Mouse (Mus musculus): Measurements from ENCODE around the gene Chchd1. TPM values are rescaled to one million over a fixed set of nuclear protein-coding genes. Genes with fewer than 3 reads are reported as not detected.
A peak's percentile ranks its signal among the peaks of the same experiment; 100 is the strongest.

The Chchd1 gene
- total and polyA plus RNA-seq, 3 experiments: 157 to 402 (median 184) TPM

- no peak overlapping the region for H3K4me2 ChIP-seq (ENCODE audit: insufficient read depth, low read depth, poor library complexity, severe bottlenecking)
- dilution Hi-C loops (cut with MboI; ENCODE audit: extremely low pct_ligation_motif_present, extremely low pct_unique_long_range_greater_than_20kb, low sequenced_read_pairs): no loop called here
- no peak for TF ChIP-seq TBP (conservative IDR thresholded peaks at IDR 0.05; ENCODE audit: low read depth, low read length)
- TF ChIP-seq IRF4 (IDR thresholded peaks at IDR 0.05; ENCODE audit: low read depth, low read length): no peak
- TF ChIP-seq EP300 (IDR thresholded peaks at IDR 0.05; ENCODE audit: low read length): no peak
- no peak for TF ChIP-seq UBTF (IDR thresholded peaks at IDR 0.05; ENCODE audit: low read depth, low read length)
- no peak for TF ChIP-seq NELFE (IDR thresholded peaks at IDR 0.05; ENCODE audit: low read depth, low read length)
Observed at GRCm38 (mm10) chr14:20663601-20664000, 39.2 kb upstream of the Chchd1 start.

DNA sequence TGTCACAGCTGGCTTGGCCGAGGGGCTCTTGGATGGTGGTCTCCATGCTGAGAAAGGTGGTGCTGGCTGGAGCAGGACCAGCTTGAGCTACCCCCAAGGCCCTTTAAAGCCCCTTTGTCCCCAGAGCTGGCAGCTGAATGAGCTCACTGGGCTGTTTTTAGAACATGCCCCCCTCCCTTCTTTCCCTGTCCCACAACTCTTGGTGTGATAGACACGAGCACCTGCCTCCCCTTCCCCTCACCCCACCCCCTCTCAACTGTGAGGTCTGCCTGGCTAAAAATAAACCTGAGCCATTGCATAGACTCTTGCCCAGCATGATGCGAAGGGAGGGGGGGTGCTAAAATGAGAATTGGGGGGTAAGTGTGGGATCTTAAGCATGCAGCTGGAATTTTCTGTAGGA is 38.4 kb upstream of the Chchd1 start:
- no peak for TF ChIP-seq HCFC1 (IDR thresholded peaks at IDR 0.05; ENCODE audit: low read depth, low read length)
- peak; percentile 23; the same call in 1 of the 2 replicates for TF ChIP-seq MEF2A (IDR thresholded peaks at IDR 0.05; ENCODE audit: borderline replicate concordance, low read depth, low read length)
- dilution Hi-C loops (cut with MboI; ENCODE audit: extremely low pct_ligation_motif_present, extremely low pct_unique_long_range_greater_than_20kb, low sequenced_read_pairs) (no loop called here), in situ Hi-C loops (cut with MboI; ENCODE audit: low pct_ligation_motif_present, low pct_unique_long_range_greater_than_20kb, low sequenced_read_pairs) (no loop called here)
- H3K4me2 ChIP-seq (ENCODE audit: insufficient read depth, low read depth, poor library complexity, severe bottlenecking): no peak overlapping the region
- peaks cover 4 to 18% of the 10 kb centered on the region in 2 experiments; a peak in 3 of 4 replicates for H3K4me1 ChIP-seq (ENCODE audit: control insufficient read depth in 1 of 2, insufficient read depth in 2 of 2)
- H3K9ac ChIP-seq (ENCODE audit: insufficient read depth, low read depth): no peak overlapping the region
- no peak for DNase-seq (ENCODE audit: extremely low read depth)
- H3K79me2 ChIP-seq (replicated peaks; ENCODE audit: control insufficient read depth, extremely low read depth, insufficient read depth, poor library complexity, severe bottlenecking): no peaks in the 10 kb centered on the region
- H3K36me3 ChIP-seq (replicated peaks in 1 of 2; ENCODE audit: control insufficient read depth in 1 of 2, insufficient read depth in 1 of 2, low read length in 1 of 2): no peaks in the 10 kb centered on the region
- no peak overlapping the region for H3K27ac ChIP-seq (ENCODE audit: insufficient read depth, low read depth)
- no peak overlapping the region for H3K4me3 ChIP-seq (replicated peaks in 1 of 3; ENCODE audit: low read depth in 2 of 3, low read length in 2 of 3, poor library complexity in 1 of 3)
- H3K27me3 ChIP-seq (replicated peaks): peaks cover 32% of the 10 kb centered on the region
- H3K9me3 ChIP-seq (replicated peaks; ENCODE audit: low read length): no peaks in the 10 kb centered on the region

More at GRCm38 (mm10) chr14:20663601-20664000, 39.2 kb upstream of the Chchd1 start:
- no peak for DNase-seq (ENCODE audit: extremely low read depth)
- Histone ChIP-seq H3K9me3 (replicated peaks; ENCODE audit: low read length) (no peaks in the 10 kb centered on the region), H3K36me3 (replicated peaks in 1 of 2; ENCODE audit: control insufficient read depth in 1 of 2, insufficient read depth in 1 of 2, low read length in 1 of 2) (no peaks in the 10 kb centered on the region), H3K4me3 (replicated peaks in 1 of 3; ENCODE audit: low read depth in 2 of 3, low read length in 2 of 3, poor library complexity in 1 of 3) (no peak overlapping the region), H3K4me1 (ENCODE audit: control insufficient read depth in 1 of 2, insufficient read depth in 2 of 2) (peaks cover 4 to 18% of the 10 kb centered on the region in 2 experiments; a peak in 3 of 4 replicates), H3K27me3 (replicated peaks) (peaks cover 32% of the 10 kb centered on the region), H3K9ac (ENCODE audit: insufficient read depth, low read depth) (no peak overlapping the region), H3K27ac (ENCODE audit: insufficient read depth, low read depth) (no peak overlapping the region), H3K79me2 (replicated peaks; ENCODE audit: control insufficient read depth, extremely low read depth, insufficient read depth, poor library complexity, severe bottlenecking) (no peaks in the 10 kb centered on the region)
- in situ Hi-C loops (cut with MboI; ENCODE audit: low pct_ligation_motif_present, low pct_unique_long_range_greater_than_20kb, low sequenced_read_pairs): no loop called here

DNA sequence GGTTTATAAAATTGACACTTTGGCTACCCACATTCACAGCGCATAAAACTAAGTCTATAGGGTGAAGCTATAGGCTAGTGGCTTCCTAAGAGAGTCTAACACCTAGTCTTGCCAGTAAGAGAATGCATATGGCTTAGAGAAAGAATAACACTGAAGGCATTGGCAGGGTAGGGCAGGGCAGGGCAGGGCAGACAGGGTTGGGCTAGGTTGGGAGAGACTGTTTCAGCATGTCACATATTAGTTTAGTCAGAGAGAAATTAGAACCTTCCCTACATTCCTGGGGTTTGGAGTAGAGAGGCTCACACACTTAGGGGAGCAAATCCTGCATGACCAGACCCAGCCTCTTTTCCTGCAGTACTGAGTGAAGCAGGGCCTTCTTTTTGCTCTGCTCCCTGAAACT is 35.3 kb upstream of the Chchd1 start:
- no peak overlapping the region for H3K4me3 ChIP-seq (replicated peaks in 1 of 3; ENCODE audit: low read depth in 2 of 3, low read length in 2 of 3, poor library complexity in 1 of 3)
- H3K36me3 ChIP-seq (replicated peaks in 1 of 2; ENCODE audit: control insufficient read depth in 1 of 2, insufficient read depth in 1 of 2, low read length in 1 of 2): peaks cover 2 to 4% of the 10 kb centered on the region in 2 experiments
- in situ Hi-C loops (cut with MboI; ENCODE audit: low pct_ligation_motif_present, low pct_unique_long_range_greater_than_20kb, low sequenced_read_pairs) (no loop called here), dilution Hi-C loops (cut with MboI; ENCODE audit: extremely low pct_ligation_motif_present, extremely low pct_unique_long_range_greater_than_20kb, low sequenced_read_pairs) (no loop called here)
- peaks cover 19% of the 10 kb centered on the region for H3K27me3 ChIP-seq (replicated peaks)
- H3K9me3 ChIP-seq (replicated peaks; ENCODE audit: low read length): no peaks in the 10 kb centered on the region
- H3K9ac ChIP-seq (ENCODE audit: insufficient read depth, low read depth): no peak overlapping the region
- H3K79me2 ChIP-seq (replicated peaks; ENCODE audit: control insufficient read depth, extremely low read depth, insufficient read depth, poor library complexity, severe bottlenecking): no peaks in the 10 kb centered on the region
- no peak overlapping the region for H3K4me2 ChIP-seq (ENCODE audit: insufficient read depth, low read depth, poor library complexity, severe bottlenecking)
- peaks cover 4 to 8% of the 10 kb centered on the region in 2 experiments; a peak in 3 of 4 replicates for H3K4me1 ChIP-seq (ENCODE audit: control insufficient read depth in 1 of 2, insufficient read depth in 2 of 2)
- TF ChIP-seq KAT2A (IDR thresholded peaks at IDR 0.05; ENCODE audit: insufficient replicate concordance, low read length): no peak
- no peak for TF ChIP-seq SMC3 (IDR thresholded peaks at IDR 0.05; ENCODE audit: low read depth, low read length)
- TF ChIP-seq UBTF (IDR thresholded peaks at IDR 0.05; ENCODE audit: low read depth, low read length): no peak
- no peak for TF ChIP-seq BHLHE40 (IDR thresholded peaks at IDR 0.05; ENCODE audit: low read depth, low read length)
- no peak for TF ChIP-seq NRF1 (IDR thresholded peaks at IDR 0.05; ENCODE audit: low read depth, low read length)
- TF ChIP-seq RAD21 (IDR thresholded peaks at IDR 0.05; ENCODE audit: low read depth, low read length): no peak
- TF ChIP-seq POLR2AphosphoS2 (IDR thresholded peaks at IDR 0.05; ENCODE audit: low read depth, low read length): no peak
- TF ChIP-seq PAX5 (IDR thresholded peaks at IDR 0.05; ENCODE audit: low read length): no peak
- H3K27ac ChIP-seq (ENCODE audit: insufficient read depth, low read depth): no peak overlapping the region
- DNase-seq (ENCODE audit: extremely low read depth): no peak
